Mouse (Mus musculus) Muller cell, postnatal 12 days (primary cell): ENCODE data around the gene Olfr143.

Source experiments
- DNase-seq: peaks from one replicate; pipeline ENCODE4 v3.0.0-alpha.2; 2015; ENCODE audit errors: inconsistent ontology term

The Olfr143 gene

DNA sequence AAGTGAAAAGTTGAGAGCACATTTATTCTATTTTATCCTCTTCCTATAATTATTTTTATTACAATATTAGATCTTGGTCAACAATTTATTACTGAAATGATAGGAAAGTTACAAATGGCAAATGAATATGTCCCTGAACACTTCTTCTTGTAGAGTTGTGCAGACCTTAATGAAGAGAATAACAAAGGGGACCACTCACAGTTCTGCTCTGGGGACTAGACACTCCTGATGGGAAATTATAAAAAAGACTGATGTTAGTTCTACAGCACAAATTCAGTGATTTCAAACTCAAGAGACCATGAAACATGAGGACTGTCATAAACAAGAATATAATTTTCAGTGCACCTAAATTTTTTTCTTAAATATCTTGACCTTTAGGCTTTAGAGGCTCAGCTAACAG is at the start of gene Olfr143:
Gene Olfr143 (plus strand): TSS at position 301 of the 400 bp plus-strand sequence.
- DNase-seq = no peak

DNA sequence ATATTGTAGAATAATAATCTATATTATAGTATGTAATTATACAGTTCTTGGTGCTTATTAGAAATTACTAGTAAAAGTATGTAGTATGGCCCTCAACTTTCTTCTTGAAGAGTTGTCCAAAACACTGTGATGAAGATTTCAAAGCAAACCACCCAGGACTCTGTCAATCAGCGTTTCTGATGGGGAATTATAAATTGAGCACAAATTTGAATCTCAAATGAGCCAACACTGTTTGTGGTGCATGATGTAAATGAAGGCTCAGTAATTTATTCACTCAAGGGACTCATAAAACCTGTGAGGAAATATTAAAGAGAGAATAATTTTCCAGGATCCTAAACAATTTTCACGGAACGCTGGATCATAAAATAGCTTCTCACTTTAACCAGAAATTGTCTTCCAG is 44.5 kb upstream of the Olfr143 start, which contains the start of gene Olfr893:
Gene Olfr893 (plus strand): TSS at position 301 of the 400 bp plus-strand sequence.
- no peak for DNase-seq

DNA sequence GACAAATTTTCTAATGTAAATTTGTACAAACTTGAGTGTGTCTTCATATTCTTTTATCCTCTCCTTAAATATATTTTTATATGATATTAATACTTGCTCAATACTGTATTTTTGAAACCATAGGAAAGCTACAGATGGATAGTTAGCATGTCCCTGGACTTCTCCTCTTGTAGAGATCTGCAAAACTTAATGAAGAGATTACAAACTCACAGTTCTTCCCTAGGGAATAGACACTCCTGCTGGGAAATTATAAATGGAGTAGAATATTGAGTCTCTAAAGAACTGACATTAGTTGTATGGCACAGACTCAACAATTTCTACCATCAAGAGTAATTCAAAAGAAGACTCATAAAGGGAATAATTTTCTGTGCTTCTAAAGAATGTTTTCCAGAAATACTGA is 34.8 kb upstream of the Olfr143 start, which contains the start of gene Olfr894:
Gene Olfr894 (plus strand): TSS at position 301 of the 400 bp plus-strand sequence.
- no peak for DNase-seq

DNA sequence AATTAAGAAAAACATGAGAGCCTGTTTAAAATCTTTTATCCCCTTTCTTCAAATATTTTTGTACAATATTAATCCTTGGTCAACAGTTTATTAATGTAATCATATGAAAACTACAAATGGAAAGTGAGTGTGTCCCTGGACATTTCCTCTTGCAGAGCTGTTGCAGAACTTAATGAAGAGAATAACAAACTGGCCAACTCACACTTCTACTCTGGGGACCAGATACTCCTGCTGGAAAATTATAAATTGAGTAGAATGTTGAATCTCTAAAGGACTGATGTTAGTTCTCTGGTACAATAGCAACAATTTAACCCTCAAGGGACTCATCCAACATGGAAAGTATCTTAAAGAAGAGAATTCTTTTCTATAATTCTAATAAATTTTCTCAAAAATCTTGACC is 15.0 kb downstream of the Olfr143 start, which contains the start of gene Olfr895:
Gene Olfr895 (plus strand): TSS at position 301 of the 400 bp plus-strand sequence.
- DNase-seq = no peak

DNA sequence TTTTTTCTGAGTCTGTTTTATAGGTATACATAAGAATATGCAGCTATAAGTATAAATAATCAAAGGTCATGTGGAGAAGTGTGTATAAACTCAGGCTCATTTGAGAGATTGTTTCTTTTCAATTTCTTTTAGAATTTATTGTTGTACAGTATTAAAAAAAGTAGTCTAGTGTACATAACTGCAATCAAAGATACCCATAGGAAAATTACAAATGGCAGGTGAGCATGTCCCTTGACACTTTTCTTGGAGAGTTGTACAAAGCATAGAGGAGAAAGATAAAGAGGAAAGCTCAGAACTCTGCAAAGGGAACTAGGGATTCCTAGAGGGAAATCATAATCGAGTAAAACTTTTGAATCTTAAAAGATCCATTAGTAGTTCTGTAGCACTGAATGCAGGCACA is 38.2 kb downstream of the Olfr143 start, which contains the start of gene Olfr896-ps1:
Gene Olfr896-ps1 (plus strand): TSS at position 301 of the 400 bp plus-strand sequence.
- no peak for DNase-seq
